Mouse (Mus musculus): ENCODE results near the gene Ccdc181. TPM values are rescaled to one million over a fixed set of nuclear protein-coding genes. Genes with fewer than 3 reads are reported as not detected.
"Not testable (repeated sequence)": the region's sequence is repeated elsewhere in the genome, so short reads cannot be mapped to it uniquely, and the experiment has no call there.

Gene Ccdc181
- 7.6 and 9.3 TPM in 2 replicates for polyA plus RNA-seq (2016; fragmentation: Nextera tagmentation; extraction: Ambion mirVana)

DNA sequence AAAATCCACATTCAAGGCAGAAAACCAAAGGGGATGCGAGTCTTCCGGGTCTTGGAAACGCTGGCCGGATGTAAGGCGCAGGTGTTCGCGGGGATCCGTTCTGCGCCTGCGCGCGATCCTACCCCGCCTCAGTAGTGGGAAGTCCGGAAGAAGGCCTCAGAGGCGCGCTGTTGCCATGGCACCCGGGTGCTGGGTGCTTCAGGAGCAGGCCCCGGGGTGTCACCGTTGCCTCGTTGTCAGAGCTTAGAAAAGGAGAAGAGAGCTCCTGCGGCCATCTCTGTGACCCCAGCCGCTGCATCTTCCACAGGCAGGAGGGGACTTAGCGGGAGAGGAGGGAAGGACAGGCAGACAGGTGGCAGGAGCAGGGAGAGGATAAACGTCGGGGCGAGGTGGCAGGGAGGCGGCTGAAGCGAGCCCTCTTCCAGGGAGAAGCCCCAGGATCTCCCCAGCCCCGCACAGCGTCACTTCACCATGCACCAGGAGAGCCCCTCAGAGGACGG lies at the start of gene Ccdc181:
Gene Ccdc181 (plus strand): TSS at position 131 of the 500 bp plus-strand sequence.
- no peaks in the 10 kb centered on the region for H3K4me1 ChIP-seq
- 0 out of 2 replicates have a peak, but pooled peaks cover 3% of the 10 kb centered on the region for H3K36me3 ChIP-seq
- peak within 1 kb of the TSS; percentile 82 for H3K27ac ChIP-seq
- H3K9me3 ChIP-seq: no peaks in the 10 kb centered on the region
- under 1% methylated on average over 31 of the region's 31 CpGs for whole genome bisulfite sequencing
- H3K4me3 ChIP-seq: peak within 1 kb of the TSS; percentile 74
- H3K27me3 ChIP-seq (ENCODE audit: insufficient read depth, poor library complexity, severe bottlenecking): no peaks in the 10 kb centered on the region
- DNase-seq (ENCODE audit: low spot score): peak; percentile 97

DNA sequence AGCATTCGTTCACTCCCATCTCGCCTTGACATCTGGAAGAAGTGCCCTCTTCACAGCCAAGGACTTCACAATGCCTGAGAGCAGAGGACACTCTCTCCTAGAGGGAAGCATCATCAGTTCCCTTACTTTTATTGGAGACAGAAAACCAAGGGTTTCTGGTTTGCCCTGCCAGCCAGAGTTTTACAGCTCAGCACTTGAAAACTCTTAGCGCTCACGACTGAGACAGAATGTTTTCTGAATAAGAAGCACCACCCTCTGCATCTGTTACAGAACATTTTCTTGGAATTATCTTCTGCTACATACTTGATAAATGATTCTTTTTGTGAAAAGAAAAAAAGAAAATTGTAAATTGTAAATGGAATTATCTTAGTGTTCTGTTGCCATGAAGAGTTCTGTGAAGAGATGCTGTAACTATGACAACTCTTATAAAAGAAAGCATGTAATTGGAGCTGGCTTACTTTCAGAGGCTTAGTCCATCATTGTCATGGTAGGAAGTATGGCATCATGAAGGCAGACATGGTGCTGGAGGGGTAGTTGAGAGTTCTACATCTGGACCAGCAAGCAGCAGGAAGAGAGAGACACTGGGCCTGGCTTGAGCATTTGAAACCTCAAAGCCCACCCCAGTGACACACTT lies 43.3 kb upstream of the Ccdc181 start:
- not testable (repeated sequence) for DNase-seq (ENCODE audit: low spot score)
- 87% methylated on average over 2 of the region's 4 CpGs for WGBS

DNA sequence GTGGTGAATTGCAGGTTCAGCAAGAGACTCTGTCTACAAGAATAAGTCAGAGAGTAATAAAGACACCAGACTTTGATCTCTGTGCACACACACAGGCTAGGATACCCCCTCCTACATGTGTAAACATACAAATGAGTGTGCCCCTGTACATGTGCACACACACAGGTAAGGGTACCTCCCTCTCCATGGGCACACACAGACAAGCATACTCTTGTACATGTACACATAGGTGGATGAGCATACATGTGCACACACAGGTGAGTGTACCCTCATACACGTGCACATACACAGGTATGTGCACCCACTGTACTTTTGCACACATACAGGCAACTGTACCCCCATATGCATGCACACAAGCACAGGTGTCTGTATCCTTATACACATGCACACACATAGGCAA lies 41.9 kb upstream of the Ccdc181 start:
- no peak for DNase-seq (ENCODE audit: low spot score)
- Histone ChIP-seq H3K4me1 (no peaks in the 10 kb centered on the region), H3K36me3 (no peaks in the 10 kb centered on the region), H3K4me3 (no peak overlapping the region), H3K27ac (no peak overlapping the region), H3K27me3 (ENCODE audit: insufficient read depth, poor library complexity, severe bottlenecking) (no peaks in the 10 kb centered on the region), H3K9me3 (no peaks in the 10 kb centered on the region)
- WGBS: 53% methylated on average over 1 of the region's 1 CpGs

More for the DNA sequence above, 43.3 kb upstream of the Ccdc181 start:
- H3K9me3 ChIP-seq; H3K36me3 ChIP-seq; H3K27me3 ChIP-seq (ENCODE audit: insufficient read depth, poor library complexity, severe bottlenecking); H3K27ac ChIP-seq; H3K4me3 ChIP-seq; H3K4me1 ChIP-seq: not testable (repeated sequence)

DNA sequence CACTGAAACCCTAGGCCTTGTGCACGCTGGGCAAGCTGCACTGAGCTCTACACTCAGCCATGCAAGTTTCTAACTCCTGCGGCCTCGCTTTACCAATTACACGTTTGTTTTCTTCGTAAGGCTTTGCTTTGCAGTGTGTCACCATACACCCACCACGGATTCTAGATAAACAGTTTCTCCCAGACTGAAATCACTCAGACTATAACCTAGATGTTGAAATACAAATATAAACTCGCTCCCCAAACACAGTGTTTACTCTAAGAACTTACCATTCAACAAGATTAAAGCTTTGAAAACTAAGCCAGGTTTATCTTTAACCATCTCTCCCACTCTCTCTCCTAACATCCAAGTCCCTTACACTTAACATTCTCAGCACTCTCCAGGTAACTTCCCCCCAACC lies 40.3 kb upstream of the Ccdc181 start:
- no peak overlapping the region for H3K4me3 ChIP-seq
- no peaks in the 10 kb centered on the region for H3K9me3 ChIP-seq
- no peak for DNase-seq (ENCODE audit: low spot score)
- H3K27me3 ChIP-seq (ENCODE audit: insufficient read depth, poor library complexity, severe bottlenecking): no peaks in the 10 kb centered on the region
- H3K36me3 ChIP-seq: no peaks in the 10 kb centered on the region
- 55% methylated on average over 7 of the region's 7 CpGs for WGBS
- no peak overlapping the region for H3K27ac ChIP-seq
- H3K4me1 ChIP-seq: no peaks in the 10 kb centered on the region

DNA sequence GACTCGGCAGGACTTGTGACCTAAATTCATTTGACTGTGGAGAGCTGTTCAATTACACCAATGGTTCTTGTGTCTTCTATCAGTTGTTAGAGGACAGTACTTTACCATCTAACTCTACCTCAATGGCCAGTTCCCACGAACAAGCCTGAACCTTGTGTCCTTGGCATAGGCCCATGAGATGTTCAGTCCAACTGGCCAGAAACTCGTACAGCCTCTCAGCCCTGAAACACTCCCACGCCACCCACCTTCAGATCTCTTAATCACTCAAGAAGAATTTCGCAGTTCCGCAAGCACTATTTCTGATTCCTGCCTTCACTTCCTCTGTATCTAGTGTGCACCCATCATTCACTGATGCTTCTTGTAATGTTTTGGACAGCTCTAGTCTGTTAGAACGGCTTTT lies 39.3 kb upstream of the Ccdc181 start:
- 61% methylated on average over 7 of the region's 7 CpGs for WGBS
- no peak overlapping the region for H3K27ac ChIP-seq
- no peaks in the 10 kb centered on the region for H3K27me3 ChIP-seq (ENCODE audit: insufficient read depth, poor library complexity, severe bottlenecking)
- no peak for DNase-seq (ENCODE audit: low spot score)
- no peak overlapping the region for H3K4me3 ChIP-seq
- H3K9me3 ChIP-seq: no peaks in the 10 kb centered on the region
- no peaks in the 10 kb centered on the region for H3K4me1 ChIP-seq
- no peaks in the 10 kb centered on the region for H3K36me3 ChIP-seq

DNA sequence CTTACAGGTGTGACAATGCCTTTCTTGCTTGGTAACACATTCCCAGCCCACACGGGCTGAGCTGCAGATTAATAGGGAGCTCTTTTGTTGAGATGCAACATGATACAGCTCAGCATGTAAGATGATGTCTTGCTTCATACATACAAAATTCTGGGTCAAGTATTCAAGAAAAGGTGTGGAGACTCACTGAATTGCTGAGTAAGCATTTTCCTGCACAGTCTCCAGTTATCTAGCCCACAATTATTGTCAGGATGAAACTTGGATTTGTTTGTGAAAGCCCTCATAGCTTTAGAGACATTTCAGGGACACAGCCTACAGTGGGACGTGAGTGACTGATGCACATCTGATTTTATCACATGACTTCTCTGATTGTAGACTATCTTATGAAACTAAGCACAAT lies 33.9 kb upstream of the Ccdc181 start:
- 79% methylated on average over 2 of the region's 2 CpGs for WGBS
- no peaks in the 10 kb centered on the region for H3K9me3 ChIP-seq
- no peak for DNase-seq (ENCODE audit: low spot score)
- H3K36me3 ChIP-seq: no peaks in the 10 kb centered on the region
- no peaks in the 10 kb centered on the region for H3K4me1 ChIP-seq
- H3K27me3 ChIP-seq (ENCODE audit: insufficient read depth, poor library complexity, severe bottlenecking): no peaks in the 10 kb centered on the region
- no peak overlapping the region for H3K4me3 ChIP-seq
- no peak overlapping the region for H3K27ac ChIP-seq

DNA sequence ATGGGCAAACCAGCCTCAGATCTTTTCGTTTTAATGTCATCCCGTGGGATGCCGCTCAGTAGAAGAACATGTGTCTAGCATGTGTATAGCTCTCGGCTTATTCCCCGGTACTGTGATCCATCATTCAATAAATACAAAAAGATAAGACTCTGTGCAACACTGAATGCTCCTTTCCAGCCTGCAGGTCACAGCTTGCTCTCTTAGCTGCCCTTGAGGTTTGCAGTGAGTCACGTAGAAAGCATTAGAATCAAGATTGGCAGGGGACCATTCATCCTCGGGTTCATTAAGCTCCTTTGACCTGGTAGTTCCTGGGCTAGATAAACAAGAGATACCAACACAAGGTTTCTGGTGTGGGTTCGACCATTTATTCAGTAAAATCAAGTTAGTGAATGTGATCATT lies 32.6 kb upstream of the Ccdc181 start:
- no peak overlapping the region for H3K27ac ChIP-seq
- no peak overlapping the region for H3K4me3 ChIP-seq
- H3K36me3 ChIP-seq: no peaks in the 10 kb centered on the region
- no peak for DNase-seq (ENCODE audit: low spot score)
- H3K9me3 ChIP-seq: no peaks in the 10 kb centered on the region
- H3K4me1 ChIP-seq: peaks cover 3% of the 10 kb centered on the region
- no peaks in the 10 kb centered on the region for H3K27me3 ChIP-seq (ENCODE audit: insufficient read depth, poor library complexity, severe bottlenecking)
- 60% methylated on average over 8 of the region's 8 CpGs for WGBS

DNA sequence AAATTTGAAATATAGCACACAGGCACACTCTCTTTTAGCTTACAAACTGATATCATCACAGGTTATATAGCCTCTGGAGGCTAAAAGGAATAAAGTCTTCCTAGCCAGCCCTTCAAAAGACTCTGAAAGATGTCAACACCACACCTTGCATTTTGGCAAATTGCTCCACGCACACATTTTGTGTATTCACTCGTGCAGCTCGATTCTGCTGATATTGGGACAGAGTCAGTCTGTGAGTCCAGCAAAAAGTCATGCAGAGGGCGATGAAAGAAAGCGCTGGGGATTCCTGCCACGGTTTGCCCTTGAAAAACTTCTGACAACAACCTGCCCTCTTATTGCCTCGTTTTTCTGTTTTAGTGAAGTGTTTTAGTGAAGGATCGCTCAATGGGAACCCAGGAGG lies 27.9 kb upstream of the Ccdc181 start:
- peak overlapping the region; percentile 93 for H3K27ac ChIP-seq

DNA sequence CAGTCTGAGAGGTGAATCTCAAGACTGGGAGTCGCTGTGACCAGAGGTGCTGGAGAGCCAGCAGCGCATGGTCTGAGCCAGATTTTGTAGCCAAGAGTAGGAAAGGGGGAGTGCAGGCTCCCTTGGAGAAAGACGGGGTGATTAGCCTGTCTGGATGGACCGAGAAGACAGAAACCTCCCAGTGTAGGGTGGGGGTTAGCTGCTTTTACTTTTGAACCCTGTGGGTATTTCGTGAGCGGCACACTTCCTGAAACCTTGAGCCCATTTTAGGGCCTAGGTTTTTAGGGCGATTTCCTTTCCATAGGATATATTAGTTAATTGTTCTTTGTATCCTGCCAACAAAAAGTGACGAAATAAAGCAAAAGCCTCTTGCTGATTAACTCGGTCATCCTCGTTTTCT lies 27.4 kb upstream of the Ccdc181 start:
- Histone ChIP-seq H3K9me3 (no peaks in the 10 kb centered on the region), H3K36me3 (no peaks in the 10 kb centered on the region), H3K4me3 (peak overlapping the region; percentile 84), H3K27me3 (ENCODE audit: insufficient read depth, poor library complexity, severe bottlenecking) (no peaks in the 10 kb centered on the region), H3K27ac (peak overlapping the region; percentile 93), H3K4me1 (peaks cover 17% of the 10 kb centered on the region)
- no peak for DNase-seq (ENCODE audit: low spot score)
- 9% methylated on average over 10 of the region's 10 CpGs for WGBS

More for the DNA sequence above, 27.9 kb upstream of the Ccdc181 start:
- Histone ChIP-seq H3K27me3 (ENCODE audit: insufficient read depth, poor library complexity, severe bottlenecking) (no peaks in the 10 kb centered on the region), H3K4me1 (peaks cover 17% of the 10 kb centered on the region), H3K9me3 (no peaks in the 10 kb centered on the region), H3K36me3 (no peaks in the 10 kb centered on the region), H3K4me3 (peak overlapping the region; percentile 84)
- no peak for DNase-seq (ENCODE audit: low spot score)
- 41% methylated on average over 8 of the region's 8 CpGs for WGBS

DNA sequence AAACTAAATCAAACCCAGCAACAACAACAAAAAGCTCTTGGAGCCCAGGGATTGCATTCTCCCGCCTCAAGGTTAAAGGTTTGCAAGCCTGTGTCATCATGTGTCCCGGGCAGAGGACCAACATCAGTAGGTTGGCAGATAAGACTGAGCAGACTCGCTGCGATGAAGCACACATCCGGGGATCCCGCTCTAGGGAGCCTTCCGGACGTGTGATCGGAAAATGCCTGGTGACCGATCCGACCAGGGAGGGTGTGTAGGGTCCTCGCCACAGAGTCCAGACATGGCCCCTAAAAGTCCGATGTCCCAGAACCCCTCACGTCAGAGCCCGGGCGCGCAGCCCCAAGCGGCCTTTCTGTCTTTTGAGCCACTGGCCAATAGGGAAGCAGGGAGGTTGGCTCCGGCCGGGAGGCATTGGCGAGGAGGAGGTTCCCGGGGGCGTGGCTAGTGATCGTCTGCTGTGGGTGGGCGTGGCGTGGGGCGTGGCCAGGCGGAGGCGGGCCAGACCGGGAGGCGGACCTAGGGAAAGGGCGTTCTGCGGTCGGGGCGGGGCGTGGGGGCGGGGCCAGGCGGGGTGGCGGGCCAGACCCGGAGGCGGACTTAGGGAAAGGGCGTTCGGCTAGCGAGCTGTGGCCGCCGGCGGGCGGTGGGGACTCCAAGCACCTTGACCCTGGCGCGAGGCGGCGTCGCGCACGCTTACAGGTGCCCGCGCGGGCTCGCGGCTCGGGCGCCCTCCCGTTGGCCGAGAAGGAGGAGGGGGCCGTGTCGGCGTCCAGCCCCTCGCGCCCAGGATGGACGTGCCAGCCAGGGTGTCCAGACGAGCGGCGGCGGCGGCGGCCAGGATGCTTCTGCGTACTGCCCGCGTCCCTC lies 26.7 kb upstream of the Ccdc181 start, which contains the start of gene Slc19a2:
Gene Slc19a2 (plus strand): TSS at position 582 of the 867 bp plus-strand sequence.
- peak within 1 kb of the TSS; percentile 93 for H3K27ac ChIP-seq
- WGBS: under 1% methylated on average over 76 of the region's 79 CpGs

DNA sequence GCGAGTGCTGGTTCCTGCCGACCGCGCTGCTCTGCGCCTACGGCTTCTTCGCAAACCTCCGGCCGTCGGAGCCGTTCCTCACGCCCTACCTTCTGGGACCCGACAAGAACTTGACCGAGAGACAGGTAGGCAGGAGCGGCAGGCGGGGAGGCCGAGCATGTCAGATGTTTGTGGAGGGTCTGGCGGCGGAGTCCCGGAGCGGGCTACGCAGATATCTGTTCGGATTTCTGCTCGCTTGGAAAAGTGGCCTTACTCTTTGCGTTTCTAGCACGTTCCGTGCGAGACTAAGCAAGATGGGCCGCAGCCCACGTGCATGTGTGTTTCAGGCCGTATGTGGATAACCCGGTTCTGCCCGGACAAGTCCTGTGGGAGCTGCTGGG lies 26.1 kb upstream of the Ccdc181 start:
- WGBS: under 1% methylated on average over 33 of the region's 33 CpGs
- Histone ChIP-seq H3K36me3 (no peaks in the 10 kb centered on the region), H3K4me1 (peaks cover 17% of the 10 kb centered on the region), H3K4me3 (peak overlapping the region; percentile 84), H3K9me3 (no peaks in the 10 kb centered on the region), H3K27me3 (ENCODE audit: insufficient read depth, poor library complexity, severe bottlenecking) (no peaks in the 10 kb centered on the region), H3K27ac (peak overlapping the region; percentile 93)
- no peak for DNase-seq (ENCODE audit: low spot score)

More for the DNA sequence above, 26.7 kb upstream of the Ccdc181 start, which contains the start of gene Slc19a2:
- Histone ChIP-seq H3K9me3 (no peaks in the 10 kb centered on the region), H3K27me3 (ENCODE audit: insufficient read depth, poor library complexity, severe bottlenecking) (no peaks in the 10 kb centered on the region), H3K4me1 (peaks cover 17% of the 10 kb centered on the region), H3K4me3 (peak within 1 kb of the TSS; percentile 84), H3K36me3 (no peaks in the 10 kb centered on the region)
- peak; percentile 100 for DNase-seq (ENCODE audit: low spot score)

DNA sequence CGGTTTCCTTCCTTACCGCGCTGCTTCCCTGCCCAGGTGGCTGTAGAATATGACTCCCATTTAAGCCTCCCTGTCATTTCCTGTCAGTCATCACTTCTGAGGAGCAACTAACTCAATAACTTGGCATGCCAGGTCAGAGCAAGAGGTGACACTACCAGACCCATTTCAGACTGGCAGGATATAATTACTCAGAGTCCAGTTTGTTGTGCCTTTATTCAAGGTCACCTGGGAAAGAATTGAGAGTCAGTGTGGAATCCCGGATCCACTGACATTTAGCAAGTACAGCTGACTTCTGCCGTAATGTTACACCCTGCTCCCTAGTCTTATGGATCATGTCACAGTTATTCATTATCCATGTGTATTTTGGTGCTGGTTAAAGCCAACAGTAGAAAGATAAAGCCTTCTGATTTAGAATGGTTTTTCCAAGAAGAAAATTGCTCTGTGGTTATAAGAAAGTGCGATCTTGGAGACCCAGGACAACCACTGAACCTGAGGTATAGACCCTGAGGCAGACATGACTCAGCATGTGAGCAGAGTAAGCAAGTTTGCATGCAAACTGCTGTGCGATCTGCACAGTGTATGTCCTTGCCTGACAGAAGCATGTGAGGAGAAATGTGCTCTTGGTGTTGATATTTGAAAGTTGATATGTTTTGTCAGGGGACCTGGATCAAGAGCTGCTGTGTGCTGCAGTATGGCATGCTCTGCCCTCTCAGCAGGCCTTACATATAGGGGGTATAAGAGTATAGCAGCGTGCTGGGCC lies 24.8 kb upstream of the Ccdc181 start:
- WGBS: 61% methylated on average over 8 of the region's 8 CpGs

More for the DNA sequence above, 24.8 kb upstream of the Ccdc181 start:
- Histone ChIP-seq H3K36me3 (no peaks in the 10 kb centered on the region), H3K27ac (0 out of 2 replicates have a peak overlapping the region, but pooled peaks have one; percentile 93), H3K4me3 (peak overlapping the region; percentile 84), H3K9me3 (no peaks in the 10 kb centered on the region), H3K4me1 (peaks cover 23% of the 10 kb centered on the region), H3K27me3 (ENCODE audit: insufficient read depth, poor library complexity, severe bottlenecking) (no peaks in the 10 kb centered on the region)
- no peak for DNase-seq (ENCODE audit: low spot score)
